Mouse (Mus musculus) MEL (cell line): ENCODE results near the gene Slc51b. TPM values are rescaled to one million over a fixed set of nuclear protein-coding genes. Genes with fewer than 3 reads are reported as not detected.

Experiments
- DNase-seq: peaks from one replicate; pipeline ENCODE4 v3.0.0; 2011; ENCODE audit warnings: low read depth, low spot score
- H3K27ac ChIP-seq: 2 replicates; pipeline ENCODE4 v1.5.1; 2012; ENCODE audit warnings: low read depth, mild to moderate bottlenecking, control low read depth, low read length, moderate library complexity; ENCODE audit not compliant: control insufficient read depth
- H3K27me3 ChIP-seq, 2 experiments: fragments of 150-350 bp in 1 of 2; sonication (generic) in 1 of 2; 2 replicates each; pipeline ENCODE4 v1.6.1; 2012; ENCODE audit warnings: low read length in 2 of 2, mild to moderate bottlenecking in 2 of 2, improper control_type of control experiment in 1 of 2, moderate library complexity in 1 of 2; ENCODE audit not compliant: insufficient read depth in 2 of 2, control insufficient read depth in 1 of 2
- H3K36me3 ChIP-seq, 2 experiments: 2 replicates each; pipeline ENCODE4 v1.6.1; 2012 to 2014; ENCODE audit warnings: low read length in 2 of 2, improper control_type of control experiment in 1 of 2, inconsistent platforms in 1 of 2, mild to moderate bottlenecking in 1 of 2; ENCODE audit not compliant: insufficient read depth in 2 of 2, control insufficient read depth in 1 of 2
- H3K4me1 ChIP-seq, 2 experiments: fragments of 150-350 bp in 1 of 2; sonication (generic) in 1 of 2; 2 replicates each; pipeline ENCODE4 v1.6.1; 2012; ENCODE audit warnings: low read length in 2 of 2, improper control_type of control experiment in 1 of 2, mild to moderate bottlenecking in 1 of 2; ENCODE audit not compliant: insufficient read depth in 2 of 2, control insufficient read depth in 1 of 2
- H3K4me3 ChIP-seq, 2 experiments: fragments of 150-350 bp in 1 of 2; sonication (generic) in 1 of 2; 2 replicates each; pipeline ENCODE4 v1.5.1; 2012; ENCODE audit warnings: low read depth in 2 of 2, low read length in 2 of 2, mild to moderate bottlenecking in 2 of 2, moderate library complexity in 2 of 2, control low read depth in 1 of 2, improper control_type of control experiment in 1 of 2; ENCODE audit not compliant: control insufficient read depth in 1 of 2, insufficient read depth in 1 of 2
- H3K79me2 ChIP-seq: 2 replicates; pipeline ENCODE4 v1.6.1; 2012; ENCODE audit warnings: mild to moderate bottlenecking, low read length, moderate library complexity; ENCODE audit not compliant: control insufficient read depth, poor library complexity, insufficient read depth
- H3K9ac ChIP-seq: 2 replicates; pipeline ENCODE4 v1.6.1; 2012; ENCODE audit warnings: low read depth, mild to moderate bottlenecking, control low read depth, low read length, moderate library complexity; ENCODE audit not compliant: control insufficient read depth, poor library complexity, severe bottlenecking
- H3K9me3 ChIP-seq: fragments of 150-350 bp; sonication (generic); replicated peaks from 2 replicates; pipeline ENCODE4 v1.6.1; 2012; ENCODE audit warnings: mild to moderate bottlenecking, low read length, improper control_type of control experiment, moderate library complexity; ENCODE audit not compliant: insufficient read depth
- CTCF ChIP-seq, 3 experiments: IDR thresholded peaks in 2 of 3; conservative IDR thresholded peaks in 1 of 3; 2 replicates each; pipeline ENCODE4 v1.5.1; 2011 to 2012; ENCODE audit warnings: low read length in 3 of 3, low read depth in 2 of 3, mild to moderate bottlenecking in 2 of 3, improper control_type of control experiment in 1 of 3, inconsistent platforms in 1 of 3, mixed read lengths in 1 of 3, moderate library complexity in 1 of 3; ENCODE audit not compliant: control insufficient read depth in 1 of 3, insufficient read depth in 1 of 3, poor library complexity in 1 of 3, severe bottlenecking in 1 of 3
- E2F4 ChIP-seq: IDR thresholded peaks from 2 replicates; pipeline ENCODE4 v1.6.1; 2011; ENCODE audit warnings: low read depth, low read length, improper control_type of control experiment, borderline replicate concordance
- GATA1 ChIP-seq: IDR thresholded peaks from 2 replicates; pipeline ENCODE4 v1.6.1; 2011; ENCODE audit warnings: low read depth, low read length, improper control_type of control experiment
- JUND ChIP-seq: IDR thresholded peaks from 2 replicates; pipeline ENCODE4 v1.6.1; 2011; ENCODE audit warnings: low read depth, mild to moderate bottlenecking, improper control_type of control experiment, low read length
- MAFK ChIP-seq: IDR thresholded peaks from 2 replicates; pipeline ENCODE4 v1.6.1; 2011; ENCODE audit warnings: low read depth, mild to moderate bottlenecking, low read length, improper control_type of control experiment, borderline replicate concordance
- MAZ ChIP-seq: IDR thresholded peaks from 2 replicates; pipeline ENCODE4 v1.6.1; 2012; ENCODE audit warnings: low read depth, mild to moderate bottlenecking, inconsistent platforms, low read length, improper control_type of control experiment
- MEF2A ChIP-seq: IDR thresholded peaks from 2 replicates; pipeline ENCODE4 v1.6.1; 2014; ENCODE audit warnings: low read depth, mild to moderate bottlenecking, inconsistent platforms, low read length, improper control_type of control experiment; ENCODE audit not compliant: poor library complexity, insufficient replicate concordance, severe bottlenecking; ENCODE audit errors: extremely low read depth
- MYB ChIP-seq: IDR thresholded peaks from 2 replicates; pipeline ENCODE4 v1.6.1; 2011; ENCODE audit warnings: mild to moderate bottlenecking, low read depth, low read length, improper control_type of control experiment
- NELFE ChIP-seq: IDR thresholded peaks from 2 replicates; pipeline ENCODE4 v1.6.1; 2011; ENCODE audit warnings: low read depth, low read length, improper control_type of control experiment
- POLR2A ChIP-seq, 2 experiments: IDR thresholded peaks; 2 replicates each; pipeline ENCODE4 v1.6.1; 2011 to 2012; ENCODE audit warnings: low read length in 2 of 2, mild to moderate bottlenecking in 2 of 2, control low read depth in 1 of 2, improper control_type of control experiment in 1 of 2, low read depth in 1 of 2, moderate library complexity in 1 of 2; ENCODE audit not compliant: control insufficient read depth in 1 of 2, insufficient read depth in 1 of 2, poor library complexity in 1 of 2
- POLR2AphosphoS2 ChIP-seq: IDR thresholded peaks from 2 replicates; pipeline ENCODE4 v1.6.1; 2011; ENCODE audit warnings: low read length, improper control_type of control experiment
- POLR2AphosphoS5 ChIP-seq: IDR thresholded peaks from 2 replicates; pipeline ENCODE4 v1.6.1; 2012; ENCODE audit warnings: low read depth, borderline replicate concordance, mild to moderate bottlenecking, inconsistent platforms, low read length, moderate library complexity, mixed read lengths
- RAD21 ChIP-seq: IDR thresholded peaks from 2 replicates; pipeline ENCODE4 v1.6.1; 2011; ENCODE audit warnings: mild to moderate bottlenecking, low read depth, low read length, improper control_type of control experiment
- SIN3A ChIP-seq: IDR thresholded peaks from 2 replicates; pipeline ENCODE4 v1.6.1; 2012; ENCODE audit warnings: low read length, improper control_type of control experiment, inconsistent platforms
- SMC3 ChIP-seq: IDR thresholded peaks from 2 replicates; pipeline ENCODE4 v1.6.1; 2011; ENCODE audit warnings: low read depth, low read length, improper control_type of control experiment
- TAL1 ChIP-seq: IDR thresholded peaks from 2 replicates; pipeline ENCODE4 v1.6.1; 2012; ENCODE audit warnings: mild to moderate bottlenecking, inconsistent platforms, low read length, moderate library complexity, mixed read lengths
- ZC3H11A ChIP-seq: IDR thresholded peaks from 2 replicates; pipeline ENCODE4 v1.6.1; 2012; ENCODE audit warnings: low read depth, mild to moderate bottlenecking, inconsistent platforms, low read length, improper control_type of control experiment
- ZKSCAN1 ChIP-seq: IDR thresholded peaks from 2 replicates; pipeline ENCODE4 v1.6.1; 2012; ENCODE audit warnings: low read depth, mild to moderate bottlenecking, inconsistent platforms, low read length, improper control_type of control experiment, moderate library complexity
- ZMIZ1 ChIP-seq: IDR thresholded peaks from 2 replicates; pipeline ENCODE4 v1.6.1; 2012; ENCODE audit warnings: low read depth, mild to moderate bottlenecking, inconsistent platforms, low read length, improper control_type of control experiment, moderate library complexity
- ZNF384 ChIP-seq: IDR thresholded peaks from 2 replicates; pipeline ENCODE4 v1.6.1; 2012; ENCODE audit warnings: low read depth, mild to moderate bottlenecking, inconsistent platforms, low read length, improper control_type of control experiment
- polyA plus RNA-seq, 2 experiments: library from polyadenylated mRNA; stranded (reverse) in 1 of 2; unstranded in 1 of 2; fragments of >175 nt in 1 of 2; fragments of >200 nt in 1 of 2; gene quantifications; 2 replicates each; pipeline versions ENCODE4 v1.2.1 to v1.2.4; 2012; ENCODE audit warnings: low replicate concordance in 2 of 2, low read depth in 1 of 2; ENCODE audit not compliant: insufficient read length in 2 of 2, insufficient read depth in 1 of 2, missing spikeins in 1 of 2
- total RNA-seq: library from RNA; depleted of rRNA; stranded (reverse); fragments of 300-350 nt; gene quantifications from 2 replicates; pipeline ENCODE4 v1.2.3, GENCODE M21; 2012

Gene Slc51b
- total and polyA plus RNA-seq, 3 experiments = not detected

- Histone ChIP-seq H3K4me3 (no peak overlapping the region), H3K9me3 (no peaks in the 10 kb centered on the region), H3K27me3 (0 out of 4 replicates have a peak, but pooled peaks cover 0 to 2% of the 10 kb centered on the region in 2 experiments), H3K27ac (no peak overlapping the region), H3K36me3 (no peaks in the 10 kb centered on the region), H3K9ac (no peak overlapping the region), H3K79me2 (no peaks in the 10 kb centered on the region), H3K4me1 (0 out of 4 replicates have a peak, but pooled peaks cover 0 to 2% of the 10 kb centered on the region in 2 experiments)
- TF ChIP-seq GATA1 (no peak), MAZ (no peak), ZKSCAN1 (no peak), RAD21 (no peak), SMC3 (no peak), POLR2A (IDR thresholded peaks at IDR 0.05; ENCODE audit: control insufficient read depth in 1 of 2, insufficient read depth in 1 of 2, low read depth in 1 of 2, low read length in 2 of 2, poor library complexity in 1 of 2) (no peak), NELFE (no peak), ZMIZ1 (no peak), TAL1 (no peak), JUND (no peak), MAFK (no peak), E2F4 (no peak), MEF2A (no peak), POLR2AphosphoS5 (no peak), SIN3A (no peak), MYB (no peak), CTCF (IDR thresholded peaks at IDR 0.05 in 2 of 3, conservative IDR thresholded peaks at IDR 0.05 in 1 of 3; ENCODE audit: control insufficient read depth in 1 of 3, insufficient read depth in 1 of 3, low read depth in 2 of 3, low read length in 3 of 3, poor library complexity in 1 of 3, severe bottlenecking in 1 of 3) (no peak), POLR2AphosphoS2 (no peak)
- no peak for DNase-seq
These were observed 29.1 kb downstream of the Slc51b start for GRCm38 (mm10) chr9:65393606-65394005.

GRCm38 (mm10) chr9:65392638-65393364 is 30.0 kb downstream of the Slc51b start:
- H3K27ac ChIP-seq = no peak overlapping the region
- H3K27me3 ChIP-seq = 0 out of 4 replicates have a peak, but pooled peaks cover 0 to 2% of the 10 kb centered on the region in 2 experiments
- H3K36me3 ChIP-seq = no peaks in the 10 kb centered on the region
- H3K79me2 ChIP-seq = no peaks in the 10 kb centered on the region
- H3K9ac ChIP-seq = no peak overlapping the region
- no peak overlapping the region for H3K4me3 ChIP-seq
- no peaks in the 10 kb centered on the region for H3K4me1 ChIP-seq
- peak; percentile 74 for DNase-seq
- H3K9me3 ChIP-seq = no peaks in the 10 kb centered on the region
- TF ChIP-seq SIN3A = 0 out of 2 replicates have a peak, but pooled peaks have one; percentile 25
- peak; percentile 71 for TF ChIP-seq ZC3H11A
- TF ChIP-seq SMC3 = peak; percentile 95
- no peak for TF ChIP-seq ZNF384
- TF ChIP-seq CTCF (IDR thresholded peaks at IDR 0.05 in 2 of 3, conservative IDR thresholded peaks at IDR 0.05 in 1 of 3; ENCODE audit: control insufficient read depth in 1 of 3, insufficient read depth in 1 of 3, low read depth in 2 of 3, low read length in 3 of 3, poor library complexity in 1 of 3, severe bottlenecking in 1 of 3) = peak; percentile 83 to 92 (median 88)
- TF ChIP-seq RAD21 = peak; percentile 72
- TF ChIP-seq ZMIZ1 = no peak
